Mouse (Mus musculus): Measurements from ENCODE around the gene Gm38392.

DNA sequence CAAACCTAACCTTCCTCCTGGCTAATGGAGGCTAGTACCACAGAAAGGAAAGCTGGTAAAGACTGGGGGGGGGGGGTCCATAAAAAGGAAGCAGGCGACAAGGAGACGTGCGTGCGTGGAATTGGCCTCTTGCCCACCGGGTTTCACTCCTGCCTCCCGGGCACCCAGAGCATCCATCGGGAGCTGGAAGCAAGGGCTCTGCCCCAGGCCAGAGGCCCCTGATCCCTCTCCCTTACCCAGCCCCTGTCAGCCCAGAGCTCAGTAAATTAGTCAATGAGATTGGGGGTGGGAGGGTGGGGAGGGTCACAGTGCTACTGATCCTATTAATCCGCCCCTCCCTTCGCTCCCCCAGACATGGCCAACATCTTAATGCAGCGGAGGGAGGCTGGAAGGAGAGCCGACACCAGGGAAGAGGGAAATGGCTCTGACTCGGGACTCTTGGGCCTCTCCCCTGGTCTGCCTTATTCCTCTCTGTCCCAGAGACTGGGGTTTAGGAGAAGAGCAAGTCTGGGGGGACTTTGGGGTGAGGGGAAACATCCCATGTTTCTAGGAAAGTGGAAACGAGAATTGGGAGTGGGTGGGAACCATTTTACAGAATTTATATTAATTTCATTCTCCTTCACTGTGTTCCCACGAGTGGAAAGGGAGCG lies 79.4 kb downstream of the Gm38392 start:
- TF ChIP-seq CTCF (IDR thresholded peaks at IDR 0.05; ENCODE audit: low read depth), result no peak
- no peak for TF ChIP-seq EP300 (IDR thresholded peaks at IDR 0.05; ENCODE audit: low read depth)

Measured in liver, postnatal 0 days (tissue).